Mouse (Mus musculus) E14TG2a.4 (cell line): ENCODE data around the gene Gm49396.

Experiments
- CTCF ChIP-seq: conservative IDR thresholded peaks from 2 replicates; pipeline ENCODE4 v1.5.1; 2014; ENCODE audit warnings: low read length
- NANOG ChIP-seq: IDR thresholded peaks from 2 replicates; pipeline ENCODE4 v1.6.1; 2014; ENCODE audit warnings: borderline replicate concordance, low read length, mixed read lengths
- POU5F1 ChIP-seq: IDR thresholded peaks from 2 replicates; pipeline ENCODE4 v1.6.1; 2014; ENCODE audit warnings: low read length, borderline replicate concordance

GRCm38 (mm10) chr7:30563906-30564280 lies 749 bp downstream of the Gm49396 start:
- TF ChIP-seq NANOG: no peak
- TF ChIP-seq CTCF: no peak
- TF ChIP-seq POU5F1: no peak
